Mouse (Mus musculus): ENCODE data around the gene Rassf3. TPM values are rescaled to one million over a fixed set of nuclear protein-coding genes. Genes with fewer than 3 reads are reported as not detected.
A peak's percentile ranks its signal among the peaks of the same experiment; 100 is the strongest.

Gene Rassf3
- total RNA-seq, 2 experiments from 2014 or later, result 29.2 to 47.3 TPM

GRCm38 (mm10) chr10:121395542-121396176, 80.5 kb downstream of the Rassf3 start:
- TF ChIP-seq CTCF (IDR thresholded peaks at IDR 0.05), result no peak
- peak; percentile 47 for DNase-seq

GRCm38 (mm10) chr10:121394789-121395325, 81.3 kb downstream of the Rassf3 start:
- no peak for TF ChIP-seq CTCF (IDR thresholded peaks at IDR 0.05)
- no peak overlapping the region for H3K4me3 ChIP-seq
- H3K27ac ChIP-seq, result no peak overlapping the region
- intact Hi-C loops (cut with DNase I), result no loop called here
- no peak for DNase-seq

More at GRCm38 (mm10) chr10:121395542-121396176, 80.5 kb downstream of the Rassf3 start:
- no peak overlapping the region for H3K4me3 ChIP-seq
- intact Hi-C loops (cut with DNase I), result no loop called here
- no peak overlapping the region for H3K27ac ChIP-seq

GRCm38 (mm10) chr10:121394270-121394669, 81.9 kb downstream of the Rassf3 start:
- no peak overlapping the region for H3K4me3 ChIP-seq
- TF ChIP-seq CTCF (IDR thresholded peaks at IDR 0.05), result no peak
- no peak overlapping the region for H3K27ac ChIP-seq
- intact Hi-C loops (cut with DNase I), result no loop called here
- DNase-seq, result no peak

- DNase-seq, result no peak
- Histone ChIP-seq H3K4me3 (no peak overlapping the region), H3K27ac (no peak overlapping the region)
- intact Hi-C loops (cut with DNase I), result no loop called here
- TF ChIP-seq CTCF (IDR thresholded peaks at IDR 0.05), result no peak
Measured at GRCm38 (mm10) chr10:121391901-121392300, 84.2 kb downstream of the Rassf3 start.

- intact Hi-C loops (cut with DNase I), result no loop called here
- no peak for TF ChIP-seq CTCF (IDR thresholded peaks at IDR 0.05)
- no peak for DNase-seq
- Histone ChIP-seq H3K4me3 (no peak overlapping the region), H3K27ac (no peak overlapping the region)
Measured at GRCm38 (mm10) chr10:121390602-121391001, 85.5 kb downstream of the Rassf3 start.

GRCm38 (mm10) chr10:121386347-121386746, 89.8 kb downstream of the Rassf3 start:
- no peak for TF ChIP-seq CTCF (IDR thresholded peaks at IDR 0.05)
- Histone ChIP-seq H3K27ac (peak overlapping the region; percentile 76), H3K4me3 (peak overlapping the region; percentile 43)
- peak; percentile 80 for DNase-seq
- intact Hi-C loops (cut with DNase I), result no loop called here

GRCm38 (mm10) chr10:121385695-121386094, 90.5 kb downstream of the Rassf3 start:
- DNase-seq, result no peak
- TF ChIP-seq CTCF (IDR thresholded peaks at IDR 0.05), result no peak
- Histone ChIP-seq H3K4me3 (peak overlapping the region; percentile 43), H3K27ac (peak overlapping the region; percentile 76)
- intact Hi-C loops (cut with DNase I), result no loop called here

GRCm38 (mm10) chr10:121384710-121385109, 91.4 kb downstream of the Rassf3 start:
- DNase-seq, result no peak
- H3K4me3 ChIP-seq, result no peak overlapping the region
- TF ChIP-seq CTCF (IDR thresholded peaks at IDR 0.05), result no peak
- H3K27ac ChIP-seq, result no peak overlapping the region
- intact Hi-C loops (cut with DNase I), result no loop called here

- TF ChIP-seq CTCF (IDR thresholded peaks at IDR 0.05), result no peak
- no peak overlapping the region for H3K27ac ChIP-seq
- H3K4me3 ChIP-seq, result no peak overlapping the region
- DNase-seq, result no peak
- intact Hi-C loops (cut with DNase I), result no loop called here
Measured at GRCm38 (mm10) chr10:121381280-121381679, 94.9 kb downstream of the Rassf3 start.

GRCm38 (mm10) chr10:121379387-121379786, 96.8 kb downstream of the Rassf3 start:
- Histone ChIP-seq H3K4me3 (no peak overlapping the region), H3K27ac (no peak overlapping the region)
- no peak for DNase-seq
- intact Hi-C loops (cut with DNase I), result no loop called here
- TF ChIP-seq CTCF (IDR thresholded peaks at IDR 0.05), result peak; percentile 39

GRCm38 (mm10) chr10:121376530-121377271, 99.4 kb downstream of the Rassf3 start:
- no peak for DNase-seq
- intact Hi-C loops (cut with DNase I), result no loop called here
- H3K4me3 ChIP-seq, result no peak overlapping the region
- H3K27ac ChIP-seq, result no peak overlapping the region; the same call in 1 of the 2 replicates
- TF ChIP-seq CTCF (IDR thresholded peaks at IDR 0.05), result no peak

GRCm38 (mm10) chr10:121375649-121376493, 100.3 kb downstream of the Rassf3 start:
- no peak overlapping the region for H3K4me3 ChIP-seq
- no peak for TF ChIP-seq CTCF (IDR thresholded peaks at IDR 0.05)
- intact Hi-C loops (cut with DNase I), result no loop called here
- no peak for DNase-seq
- no peak overlapping the region for H3K27ac ChIP-seq
